Mouse (Mus musculus): Measurements from ENCODE around the gene Rasa3.

The Rasa3 gene

DNA sequence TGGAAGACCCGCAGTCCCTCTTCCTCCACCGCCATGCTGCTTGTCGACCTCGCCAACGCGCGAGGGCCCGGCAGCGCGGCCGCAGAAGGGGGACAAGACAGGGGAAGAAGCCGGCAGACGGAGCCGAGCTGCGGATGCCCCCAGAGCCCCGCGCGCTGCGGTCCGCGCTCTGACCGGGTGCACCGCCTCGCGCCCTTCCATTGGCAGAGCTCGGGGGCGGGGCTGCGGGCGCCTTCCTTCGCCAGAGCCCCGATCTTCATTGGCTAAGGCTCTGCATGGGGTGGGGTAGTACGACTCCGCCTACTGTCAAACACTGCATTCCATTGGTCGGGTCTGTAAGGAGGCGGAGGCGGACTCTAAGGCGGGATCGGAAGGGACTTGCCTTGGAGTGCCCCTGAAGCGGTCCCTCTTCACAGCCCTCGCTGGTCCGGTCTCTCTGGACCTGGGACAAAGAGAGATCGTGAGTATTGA lies at the start of gene Rasa3:
Gene Rasa3 (minus strand): TSS at position 191 of the 471 bp plus-strand sequence.
- DNase-seq (ENCODE audit: low spot score): peak; percentile 97

- peak; percentile 73 for DNase-seq (ENCODE audit: low spot score)
These were observed 48.3 kb upstream of the Rasa3 start for GRCm38 (mm10) chr8:13725722-13726121.

GRCm38 (mm10) chr8:13718980-13719379 lies 41.6 kb upstream of the Rasa3 start:
- DNase-seq (ENCODE audit: low spot score): no peak

- DNase-seq (ENCODE audit: low spot score): no peak
These were observed 31.1 kb upstream of the Rasa3 start for GRCm38 (mm10) chr8:13708514-13708913.

GRCm38 (mm10) chr8:13706918-13707317 lies 29.5 kb upstream of the Rasa3 start:
- no peak for DNase-seq (ENCODE audit: low spot score)

DNA sequence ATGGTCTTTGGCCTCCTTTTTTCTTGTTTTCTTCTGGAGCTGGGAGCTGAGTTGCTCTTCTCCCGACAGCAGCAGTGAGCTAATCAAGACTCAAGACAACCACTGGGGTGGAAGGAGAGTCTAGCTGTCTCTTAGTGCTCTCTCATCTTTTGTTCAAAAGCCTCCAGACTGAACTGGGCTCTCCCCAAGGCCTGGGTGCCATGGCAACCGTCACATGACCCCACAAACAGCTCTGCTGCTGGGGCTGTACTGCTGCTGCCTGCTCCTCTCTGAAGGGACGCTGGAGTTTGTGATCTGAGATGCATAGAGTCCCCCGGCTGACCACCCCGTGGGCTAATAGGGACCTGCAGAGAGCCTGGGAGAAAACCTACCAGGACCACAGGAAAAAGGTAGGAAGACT lies 28.3 kb upstream of the Rasa3 start, which contains the start of gene Cfap97d2:
Gene Cfap97d2 (plus strand): TSS at position 222 of the 400 bp plus-strand sequence.
- peak; percentile 95 for DNase-seq (ENCODE audit: low spot score)

DNA sequence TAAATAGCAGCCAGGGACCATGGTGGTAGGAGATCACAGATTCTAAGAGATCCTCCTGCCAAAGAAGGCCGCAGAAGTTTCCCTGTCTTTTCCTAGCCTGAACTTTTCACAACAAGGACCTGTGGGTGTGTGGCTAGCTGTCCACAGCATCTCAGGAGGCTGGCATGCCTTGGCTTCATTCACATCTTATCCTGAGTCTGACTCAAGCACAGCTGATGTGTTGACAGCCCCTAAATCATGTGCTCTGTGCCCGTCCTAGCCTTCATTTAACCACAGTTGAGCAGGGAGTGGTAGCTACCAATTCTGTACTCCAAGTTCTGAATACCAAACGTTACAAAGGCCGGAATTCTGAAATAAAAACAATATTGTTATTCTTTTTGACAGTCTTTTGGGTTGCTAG lies 26.9 kb upstream of the Rasa3 start:
- DNase-seq (ENCODE audit: low spot score): no peak

GRCm38 (mm10) chr8:13703756-13704155 lies 26.4 kb upstream of the Rasa3 start:
- no peak for DNase-seq (ENCODE audit: low spot score)

DNA sequence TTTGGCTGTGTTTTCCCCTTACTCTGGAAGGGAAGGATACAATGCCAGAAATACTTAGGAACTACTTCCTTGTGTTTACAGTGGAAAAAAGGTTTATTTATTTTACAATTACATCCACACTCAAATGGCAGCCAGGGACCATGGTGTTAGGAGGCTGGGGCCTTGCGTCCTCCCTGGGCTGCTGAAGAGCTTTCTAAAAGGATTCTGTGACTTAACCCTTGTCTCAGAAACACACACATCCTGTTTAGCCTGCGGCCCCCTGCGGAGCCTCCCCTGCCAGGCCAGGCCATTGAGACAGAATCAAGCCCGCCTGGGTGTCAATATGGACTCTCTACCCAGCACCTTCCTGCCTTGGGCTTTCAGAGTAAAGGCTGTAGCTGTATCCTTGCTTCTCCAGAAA lies 25.4 kb upstream of the Rasa3 start:
- DNase-seq (ENCODE audit: low spot score): no peak

- no peak for DNase-seq (ENCODE audit: low spot score)
These were observed 22.0 kb upstream of the Rasa3 start for GRCm38 (mm10) chr8:13699323-13699949.

- no peak for DNase-seq (ENCODE audit: low spot score)
These were observed 20.9 kb upstream of the Rasa3 start for GRCm38 (mm10) chr8:13698281-13698680.

- DNase-seq (ENCODE audit: low spot score): no peak
These were observed 20.3 kb upstream of the Rasa3 start for GRCm38 (mm10) chr8:13697681-13698080.

DNA sequence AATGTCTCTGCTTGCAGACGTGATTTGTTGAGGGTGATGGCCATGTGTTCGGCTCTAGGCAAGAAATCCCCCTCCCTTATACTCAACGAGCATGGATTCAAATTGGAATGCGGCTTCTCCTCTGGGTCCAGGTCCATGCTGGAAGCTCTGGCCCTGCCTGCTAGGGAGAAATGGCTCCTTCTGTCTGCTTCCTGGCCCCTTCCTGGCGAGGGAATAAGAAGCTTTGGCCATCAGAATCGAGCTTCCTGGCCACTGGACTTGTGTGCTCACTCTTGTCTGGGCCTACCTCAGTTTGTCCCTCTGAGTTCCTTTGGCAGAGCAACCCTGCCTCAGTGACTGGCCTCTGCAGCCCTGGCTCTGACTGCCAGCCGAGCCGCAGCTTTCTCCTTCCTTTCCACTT lies 19.8 kb upstream of the Rasa3 start:
- DNase-seq (ENCODE audit: low spot score): no peak

DNA sequence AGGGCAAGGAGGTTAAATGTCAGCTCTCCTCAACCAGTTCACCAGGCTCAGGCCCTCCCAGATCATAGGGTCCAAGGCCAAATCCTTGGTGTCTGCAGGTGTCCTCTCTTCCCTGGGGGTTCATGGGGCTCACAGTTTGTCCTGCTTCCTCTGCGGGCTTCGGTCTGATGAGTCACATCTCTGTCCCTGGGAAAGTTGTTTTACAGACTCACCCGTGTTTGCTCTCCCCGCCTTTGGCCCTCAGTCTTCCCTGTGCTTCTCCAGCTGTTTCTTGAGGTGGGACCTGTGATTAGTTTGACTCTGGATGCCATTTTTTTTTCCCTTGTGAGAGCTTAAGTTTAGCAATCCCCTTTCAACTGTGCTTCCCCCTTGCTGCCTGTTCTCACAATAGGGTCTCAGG lies 18.8 kb upstream of the Rasa3 start:
- no peak for DNase-seq (ENCODE audit: low spot score)

DNA sequence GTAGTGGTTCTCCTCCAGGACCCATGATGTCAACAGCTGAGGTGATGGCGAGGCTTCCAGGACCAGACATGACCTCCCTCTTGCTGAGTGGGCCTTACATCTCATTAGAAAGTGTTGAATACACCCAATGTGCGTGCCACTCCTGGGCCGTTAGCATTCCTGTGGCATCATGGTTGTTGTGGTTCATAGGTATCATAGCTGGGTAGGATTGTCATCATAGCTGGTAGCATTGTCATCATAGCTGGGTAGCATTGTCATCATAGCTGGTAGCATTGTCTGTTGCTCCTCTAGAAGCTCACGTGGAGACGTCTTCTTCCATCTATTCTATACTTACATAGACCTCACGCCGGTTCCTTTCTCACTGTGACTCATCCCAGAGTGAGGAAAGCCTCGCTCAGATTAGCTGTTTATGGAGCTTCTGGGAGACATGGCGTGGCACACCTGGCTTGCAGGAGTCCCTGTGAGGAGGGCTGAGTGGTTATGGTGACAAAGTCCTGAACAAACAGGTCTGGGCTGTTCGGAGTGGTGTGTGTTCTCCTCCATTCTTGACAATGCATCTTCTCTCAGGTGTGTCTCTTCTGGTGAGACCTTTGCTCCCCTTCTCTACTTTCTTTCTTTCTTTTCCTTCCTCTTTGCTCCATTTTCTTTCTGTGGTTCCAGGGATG lies 17.9 kb upstream of the Rasa3 start:
- no peak for DNase-seq (ENCODE audit: low spot score)

DNA sequence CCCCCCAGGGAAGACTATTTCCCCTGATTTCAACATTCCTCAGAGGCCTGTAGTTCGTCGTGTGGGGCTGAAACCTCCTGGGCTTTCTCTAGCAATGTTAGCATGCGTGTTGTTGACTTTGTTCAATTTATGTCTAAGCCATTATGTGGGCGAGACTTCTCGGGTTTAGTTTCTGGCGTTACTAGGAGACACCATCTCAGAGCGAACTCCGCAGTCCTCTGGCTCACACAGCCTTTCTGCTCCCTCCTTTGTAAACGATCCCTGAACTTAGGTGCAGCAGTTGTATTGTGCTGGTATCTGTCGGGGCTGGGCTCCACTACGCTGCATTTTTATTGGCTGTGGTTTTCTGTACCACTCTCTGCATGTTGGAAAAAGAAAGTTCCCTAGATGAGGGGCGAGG lies 17.3 kb upstream of the Rasa3 start:
- DNase-seq (ENCODE audit: low spot score): no peak

GRCm38 (mm10) chr8:13692302-13693066 lies 15.1 kb upstream of the Rasa3 start:
- DNase-seq (ENCODE audit: low spot score): no peak

- DNase-seq (ENCODE audit: low spot score): no peak
These were observed 11.9 kb upstream of the Rasa3 start for GRCm38 (mm10) chr8:13689331-13689730.

DNA sequence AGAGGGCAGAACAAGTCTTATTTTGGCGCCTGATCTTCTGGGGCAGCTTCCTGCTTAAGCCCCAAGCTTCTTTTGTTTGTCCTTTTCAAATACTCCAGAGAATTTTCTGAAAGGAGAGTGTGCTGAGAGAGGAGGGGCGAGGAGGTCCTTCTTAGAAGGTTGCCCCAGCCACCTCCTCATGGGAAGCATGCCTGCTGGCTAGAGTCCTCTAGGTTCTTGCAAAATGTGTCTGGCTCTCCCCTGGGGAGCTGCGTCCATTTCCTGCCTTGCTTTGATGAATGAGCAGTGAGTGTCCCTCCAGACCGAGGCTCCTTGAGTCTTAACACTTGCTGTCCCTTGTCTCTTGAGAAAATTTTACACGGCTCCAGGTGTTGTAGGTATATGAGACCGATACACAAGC lies 11.1 kb upstream of the Rasa3 start:
- DNase-seq (ENCODE audit: low spot score): no peak

DNA sequence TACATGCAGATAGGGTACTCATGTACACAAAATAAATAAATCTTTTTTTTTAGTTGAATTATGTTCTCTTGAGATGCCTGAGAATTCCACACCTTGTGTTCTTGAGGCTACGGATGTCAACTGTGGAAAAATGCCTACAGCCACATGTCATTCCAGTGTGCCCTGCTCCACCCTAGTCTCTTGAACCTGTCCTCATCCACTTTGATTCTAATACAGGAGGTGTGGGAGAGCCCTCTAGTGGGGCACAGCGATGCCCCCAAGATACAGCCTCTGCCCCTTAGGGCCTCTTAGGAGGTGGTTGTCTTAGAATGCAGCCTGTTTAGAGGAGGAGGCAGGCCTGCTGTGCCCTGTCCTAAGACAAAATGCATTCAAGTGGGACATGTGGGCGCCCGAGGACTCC lies 10.5 kb upstream of the Rasa3 start:
- DNase-seq (ENCODE audit: low spot score): no peak

GRCm38 (mm10) chr8:13687101-13687717 lies 9.8 kb upstream of the Rasa3 start:
- no peak for DNase-seq (ENCODE audit: low spot score)

GRCm38 (mm10) chr8:13686426-13686825 lies 9.0 kb upstream of the Rasa3 start:
- no peak for DNase-seq (ENCODE audit: low spot score)
